In the genomic region with DNA sequence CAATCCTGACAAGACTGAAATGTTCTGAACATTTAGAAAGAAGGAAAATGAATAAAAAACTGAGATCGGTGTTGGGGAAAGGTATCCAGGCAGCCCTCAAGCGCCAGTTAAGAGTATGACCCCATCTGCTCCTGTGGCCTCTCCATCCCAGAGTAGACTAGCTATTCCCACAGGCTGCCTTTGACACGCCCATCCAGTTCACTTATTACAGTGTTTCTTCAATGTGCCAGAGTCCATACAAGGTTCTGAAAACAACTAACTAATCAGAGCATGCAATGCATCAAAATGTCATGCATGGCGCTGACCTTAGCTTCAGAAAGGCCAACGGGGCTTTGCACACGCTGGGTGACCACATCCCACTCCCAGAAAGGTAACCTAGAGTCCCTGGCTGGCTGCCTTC, we compare ENCODE assay signal across 18 mouse cellular contexts. TPM values are rescaled to one million over a fixed set of nuclear protein-coding genes. Genes with fewer than 3 reads are reported as not detected.
"Had no signal": no experiment of that assay in that cellular context is flagged by ENCODE, and none has a peak within 500 bp of the region (broad histone marks: within the 10 kb centered on the region; RNA-seq: fewer than 3 reads in every experiment).

No protein-coding gene starts in this region.

- ATAC-seq: liver, embryonic 12.5 days; midbrain, embryonic 15.5 days had no signal

- H3K9ac ChIP-seq: hindbrain, embryonic 14.5 days; limb, embryonic 13.5 days; liver, embryonic 12.5 days; lung, embryonic 14.5 days; midbrain, embryonic 15.5 days; neural tube, embryonic 13.5 days had no signal

- H3K4me2 ChIP-seq: hindbrain, embryonic 14.5 days; limb, embryonic 13.5 days; liver, embryonic 12.5 days; lung, embryonic 14.5 days; midbrain, embryonic 11.5 days; midbrain, embryonic 15.5 days; neural tube, embryonic 13.5 days had no signal

- H3K9me3 ChIP-seq: limb, embryonic 13.5 days; liver, embryonic 12.5 days; megakaryocyte, embryonic 14.5 days; midbrain, embryonic 15.5 days; neural tube, embryonic 13.5 days had no signal

- H3K36me3 ChIP-seq: limb, embryonic 13.5 days; liver, embryonic 12.5 days; midbrain, embryonic 15.5 days; neural tube, embryonic 13.5 days had no signal

- H3K4me3 ChIP-seq: layer of hippocampus, adult 2 months; limb, embryonic 13.5 days; liver, embryonic 12.5 days; midbrain, embryonic 15.5 days; neural tube, embryonic 13.5 days had no signal

- DNase-seq: left cerebral cortex, postnatal 4 days; lung, embryonic 14.5 days; lung, postnatal 10 days; right cerebral cortex, adult 18-20 months; right cerebral cortex, postnatal 25 days; spleen, adult 18-20 months; thymus, adult 18-20 months; thymus, postnatal 14 days had no signal

- H3K27ac ChIP-seq: hindbrain, embryonic 14.5 days; layer of hippocampus, adult 2 months; limb, embryonic 13.5 days; liver, embryonic 12.5 days; macrophage; midbrain, embryonic 15.5 days; neural tube, embryonic 13.5 days had no signal

- H3K27me3 ChIP-seq: megakaryocyte, embryonic 14.5 days had no signal

RNA-seq across cellular contexts. Expression of a gene that starts 20.0 kb away (rescaled TPM):
- polyA plus RNA-seq: hindbrain, embryonic 14.5 days; limb, embryonic 13.5 days; liver, embryonic 12.5 days; lung, embryonic 14.5 days; macrophage; midbrain, embryonic 11.5 days; midbrain, embryonic 15.5 days; neural tube, embryonic 13.5 days; stomach, embryonic 14.5 days had no signal
